Mouse (Mus musculus) neural tube, embryonic 15.5 days (tissue): ENCODE data around the gene Gm11444. TPM values are rescaled to one million over a fixed set of nuclear protein-coding genes. Genes with fewer than 3 reads are reported as not detected.

Experiments used
- ATAC-seq: fragments of 200-750 bp; cut with Nextera tagmentation; 2 replicates; pipeline ENCODE4 v1.8.0; 2017; ENCODE audit warnings: mild to moderate bottlenecking, moderate TSS enrichment, moderate library complexity; ENCODE audit not compliant: low FRiP score
- H3K27ac ChIP-seq: fragments of 300-500 bp; sonication (generic); replicated peaks from 2 replicates; pipeline ENCODE4 v1.5.1; 2015; ENCODE audit warnings: mild to moderate bottlenecking, inconsistent platforms
- H3K27me3 ChIP-seq: fragments of 300-500 bp; sonication (generic); replicated peaks from 2 replicates; pipeline ENCODE4 v1.6.1; 2015; ENCODE audit warnings: inconsistent platforms
- H3K36me3 ChIP-seq: fragments of 300-500 bp; sonication (generic); 2 replicates; pipeline ENCODE4 v1.6.1; 2015; ENCODE audit warnings: inconsistent platforms
- H3K4me1 ChIP-seq: fragments of 300-500 bp; sonication (generic); 2 replicates; pipeline ENCODE4 v1.6.1; 2015; ENCODE audit warnings: inconsistent platforms
- H3K4me2 ChIP-seq: fragments of 300-500 bp; sonication (generic); 2 replicates; pipeline ENCODE4 v1.6.1; 2015; ENCODE audit warnings: inconsistent platforms, mild to moderate bottlenecking, moderate library complexity
- H3K4me3 ChIP-seq: fragments of 300-500 bp; sonication (generic); replicated peaks from 2 replicates; pipeline ENCODE4 v1.5.1; 2015; ENCODE audit warnings: mild to moderate bottlenecking, inconsistent platforms
- H3K9ac ChIP-seq: fragments of 300-500 bp; sonication (generic); replicated peaks from 2 replicates; pipeline ENCODE4 v1.6.1; 2015; ENCODE audit warnings: mild to moderate bottlenecking, inconsistent platforms
- H3K9me3 ChIP-seq: fragments of 300-500 bp; sonication (generic); replicated peaks from 2 replicates; pipeline ENCODE4 v1.6.1; 2016; ENCODE audit warnings: inconsistent platforms
- WGBS: fragments of 180-500 bp; shearing (Covaris S2); methylation state at CpG from one replicate; pipeline ENCODE4 v1.1.7; 2015; ENCODE audit warnings: mixed read lengths; 5-methylcytosine and 5-hydroxymethylcytosine counted together
- polyA plus RNA-seq: library from polyadenylated mRNA; unstranded; fragments of >200 nt; fragmentation: Nextera tagmentation; extraction: Ambion mirVana; gene quantifications from 2 replicates; pipeline ENCODE4 v1.2.1, GENCODE M21; 2015

Gene Gm11444
- polyA plus RNA-seq, result not detected in 2 replicates

DNA sequence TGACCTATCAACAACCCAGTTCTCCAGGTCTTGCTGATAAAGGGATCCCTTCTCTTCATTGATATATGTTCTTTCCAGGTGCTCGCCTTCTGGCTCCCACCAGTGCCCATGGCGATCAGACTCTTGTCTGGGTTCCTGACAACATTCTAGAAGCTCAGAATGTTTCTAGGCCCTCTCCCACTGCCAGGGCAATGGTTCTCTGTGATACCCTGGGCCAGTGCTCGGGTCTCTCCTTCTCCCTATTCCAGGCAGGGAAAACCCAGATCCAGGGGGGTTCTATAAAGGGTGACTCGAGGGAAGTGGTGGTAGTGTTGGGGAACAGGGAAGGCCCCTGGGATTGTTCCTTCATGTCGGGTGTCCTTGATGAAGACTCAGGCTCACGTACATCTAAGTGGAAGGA lies at the start of gene Gm11444:
TSS of gene Gm11444 (minus strand) at position 101 of the 400 bp plus-strand sequence.
- Histone ChIP-seq H3K9ac (no peak within 1 kb of the TSS), H3K9me3 (no peaks in the 10 kb centered on the region), H3K27me3 (peaks cover 28% of the 10 kb centered on the region), H3K4me1 (no peaks in the 10 kb centered on the region), H3K4me3 (peak within 1 kb of the TSS; percentile 35; the same call in 1 of the 2 replicates), H3K27ac (no peak within 1 kb of the TSS), H3K4me2 (peak within 1 kb of the TSS; percentile 61), H3K36me3 (no peaks in the 10 kb centered on the region)
- no peak for ATAC-seq
- WGBS, result 81% methylated on average over 6 of the region's 6 CpGs

DNA sequence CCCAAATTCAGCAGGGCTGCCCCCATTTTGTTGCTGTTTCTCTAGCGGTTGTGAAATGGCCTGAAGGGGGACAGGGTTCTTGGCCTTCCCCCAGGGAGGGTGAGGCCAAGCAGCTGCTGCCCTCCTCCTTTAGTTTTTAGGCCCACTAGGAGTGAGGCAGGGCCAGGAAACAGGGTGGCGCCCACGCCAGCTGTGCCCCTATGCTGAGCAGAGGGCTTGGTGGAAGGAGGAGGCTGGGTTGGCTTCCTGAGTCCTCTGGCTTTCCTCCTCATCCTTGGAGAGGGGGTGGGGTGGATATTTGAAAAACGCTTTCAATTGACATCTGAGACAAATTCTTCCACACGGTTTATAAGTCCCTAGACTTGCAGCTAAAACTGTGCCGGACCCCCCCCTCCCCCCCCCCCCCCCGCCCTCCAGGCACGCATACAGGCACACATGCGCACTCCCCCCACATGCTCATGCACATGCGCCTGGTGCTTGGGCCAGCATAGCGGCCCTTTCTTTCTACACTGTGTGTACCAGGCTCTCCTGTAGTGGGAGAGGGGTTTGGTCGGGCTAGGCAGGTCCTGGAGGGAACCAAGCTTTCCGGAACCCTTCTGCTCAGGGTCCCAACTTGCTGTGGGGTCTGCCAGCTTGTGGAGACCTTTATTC lies 46.3 kb upstream of the Gm11444 start:
- Histone ChIP-seq H3K36me3 (no peaks in the 10 kb centered on the region), H3K27me3 (peaks cover 94% of the 10 kb centered on the region), H3K4me1 (peaks cover 9% of the 10 kb centered on the region), H3K9ac (no peak overlapping the region), H3K4me2 (no peak overlapping the region), H3K9me3 (no peaks in the 10 kb centered on the region), H3K27ac (no peak overlapping the region), H3K4me3 (no peak overlapping the region)
- no peak for ATAC-seq
- 33% methylated on average over 10 of the region's 13 CpGs for WGBS

DNA sequence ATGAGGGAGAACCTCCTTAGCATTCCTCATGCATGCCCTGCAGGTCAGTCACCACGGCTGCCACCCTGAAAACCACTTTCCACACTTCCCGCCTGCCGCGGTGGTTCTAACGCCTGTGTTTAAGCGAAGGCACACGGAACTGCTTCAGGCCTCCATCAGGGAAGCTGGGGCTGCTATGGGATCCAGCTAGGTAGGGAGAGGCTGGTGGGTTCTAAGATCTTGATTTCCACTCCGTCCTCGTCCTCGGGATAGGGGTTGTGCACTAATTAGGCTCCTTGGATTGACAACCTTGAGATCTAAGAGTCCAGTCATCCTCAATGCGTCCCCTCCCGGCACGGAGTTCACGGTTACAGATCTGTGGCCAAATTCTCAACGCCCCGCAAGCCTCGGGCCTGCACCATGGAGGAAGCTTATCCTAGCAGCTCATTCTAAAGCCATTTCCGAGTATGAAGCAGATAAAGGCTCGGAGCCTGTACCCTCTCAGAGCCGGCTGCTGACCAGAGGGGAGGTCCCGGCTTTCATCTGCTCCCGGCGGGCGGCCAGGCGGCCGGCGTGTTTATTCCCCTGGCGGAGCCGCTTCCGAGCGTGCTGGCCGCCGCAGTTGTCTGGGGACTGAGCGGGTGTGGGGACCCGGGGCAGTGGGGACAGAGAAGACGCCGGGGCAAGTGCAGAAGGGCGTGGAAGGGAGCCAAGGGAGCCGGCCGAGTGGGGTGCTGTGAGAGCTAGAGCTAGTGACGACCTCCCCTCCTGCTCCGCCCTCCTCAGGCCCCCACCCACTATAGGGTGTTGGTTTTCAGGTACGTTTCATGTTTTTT lies 44.8 kb upstream of the Gm11444 start:
- 2% methylated on average over 43 of the region's 43 CpGs for WGBS
- peak overlapping the region; percentile 17; the same call in 1 of the 2 replicates for H3K4me3 ChIP-seq
- peak overlapping the region; percentile 48 for H3K4me2 ChIP-seq
- H3K9ac ChIP-seq, result no peak overlapping the region
- no peak overlapping the region for H3K27ac ChIP-seq
- peaks cover 94% of the 10 kb centered on the region for H3K27me3 ChIP-seq
- ATAC-seq, result no peak
- H3K4me1 ChIP-seq, result peaks cover 9% of the 10 kb centered on the region
- H3K36me3 ChIP-seq, result no peaks in the 10 kb centered on the region
- H3K9me3 ChIP-seq, result no peaks in the 10 kb centered on the region

DNA sequence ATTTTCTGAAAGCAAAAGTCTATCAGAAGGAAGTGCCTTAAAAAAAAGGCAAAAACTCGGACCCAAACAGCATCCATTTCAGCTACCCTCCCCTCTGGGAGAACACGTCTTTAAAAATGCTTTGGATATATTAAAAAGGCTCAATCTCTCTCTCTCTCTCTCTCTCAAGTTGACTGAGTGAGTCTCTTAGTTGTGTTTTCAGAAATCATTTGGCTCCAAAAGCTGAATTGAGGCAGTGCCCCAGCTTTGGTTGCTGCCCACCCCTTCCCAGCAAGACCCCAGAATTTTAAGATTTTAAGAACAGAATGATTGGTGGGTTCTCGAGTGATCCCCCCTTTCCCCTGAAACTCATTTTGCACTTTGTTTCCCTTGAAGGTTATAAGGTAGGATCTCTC lies 44.0 kb upstream of the Gm11444 start:
- Histone ChIP-seq H3K9me3 (no peaks in the 10 kb centered on the region), H3K4me1 (peaks cover 9% of the 10 kb centered on the region), H3K27me3 (peaks cover 97% of the 10 kb centered on the region), H3K4me3 (no peak overlapping the region), H3K9ac (no peak overlapping the region), H3K4me2 (no peak overlapping the region), H3K27ac (no peak overlapping the region), H3K36me3 (no peaks in the 10 kb centered on the region)
- 4% methylated on average over 3 of the region's 3 CpGs for WGBS
- ATAC-seq, result no peak

DNA sequence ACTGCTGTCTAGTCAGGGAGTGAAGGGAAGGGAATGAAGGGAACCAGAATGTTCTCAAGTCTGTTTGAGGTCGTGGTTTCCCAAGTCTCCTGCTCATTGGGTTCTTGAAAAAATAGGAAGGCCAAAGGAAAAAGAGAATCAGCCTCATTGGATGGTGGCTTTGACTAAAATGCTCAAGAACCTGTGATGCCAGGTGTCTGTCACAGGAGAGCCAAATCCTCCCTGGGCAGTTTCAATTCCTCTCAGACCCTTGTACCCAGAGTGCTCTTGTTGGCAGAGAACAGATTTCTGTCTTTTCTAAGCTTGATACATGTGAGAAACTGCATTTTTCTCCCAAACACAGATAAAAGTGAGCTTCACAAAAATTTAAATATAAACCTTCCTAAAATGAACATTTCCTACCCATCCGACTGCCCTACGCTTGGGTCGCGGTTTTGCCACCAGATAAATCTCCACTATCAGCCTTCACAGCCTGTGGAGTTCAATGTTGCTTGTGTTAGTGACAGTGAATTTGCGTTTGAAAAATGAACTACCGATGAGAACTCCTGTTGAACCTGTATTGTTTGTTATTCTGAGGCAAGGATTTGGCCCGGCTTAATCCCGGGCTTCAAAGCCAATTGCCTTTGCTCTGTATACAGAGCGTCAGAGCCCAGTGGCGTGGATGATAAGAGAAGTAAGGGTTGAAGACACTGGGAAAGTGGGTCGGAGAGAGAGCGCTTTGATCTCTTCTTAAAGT lies 43.4 kb upstream of the Gm11444 start:
- peaks cover 99% of the 10 kb centered on the region for H3K27me3 ChIP-seq
- no peak overlapping the region for H3K9ac ChIP-seq
- no peak overlapping the region for H3K27ac ChIP-seq
- H3K4me3 ChIP-seq, result no peak overlapping the region
- no peak for ATAC-seq
- no peaks in the 10 kb centered on the region for H3K9me3 ChIP-seq
- H3K4me2 ChIP-seq, result no peak overlapping the region
- WGBS, result 3% methylated on average over 13 of the region's 13 CpGs
- H3K4me1 ChIP-seq, result peaks cover 10% of the 10 kb centered on the region
- no peaks in the 10 kb centered on the region for H3K36me3 ChIP-seq

DNA sequence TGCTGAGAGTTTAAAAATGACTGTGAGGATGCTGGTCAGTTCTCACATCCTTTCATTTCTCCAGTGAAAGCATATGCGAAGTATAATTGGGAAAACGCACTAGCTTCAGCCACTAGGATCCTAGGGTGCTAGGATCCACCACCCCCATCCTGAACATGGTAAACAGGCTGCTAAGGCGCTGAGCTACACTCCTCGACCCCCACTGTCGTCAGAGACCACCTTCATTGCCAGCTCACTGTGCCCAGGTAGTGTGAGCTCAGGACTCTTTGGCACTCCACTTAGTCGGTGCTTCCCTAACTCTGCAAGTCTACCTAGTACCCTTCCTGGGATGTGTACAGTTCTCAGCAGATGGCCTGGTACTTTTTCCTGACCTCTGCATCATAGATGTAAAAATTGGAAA lies 42.6 kb upstream of the Gm11444 start:
- H3K9me3 ChIP-seq, result no peaks in the 10 kb centered on the region
- no peaks in the 10 kb centered on the region for H3K36me3 ChIP-seq
- ATAC-seq, result no peak
- H3K27ac ChIP-seq, result no peak overlapping the region
- H3K9ac ChIP-seq, result no peak overlapping the region
- H3K4me3 ChIP-seq, result no peak overlapping the region
- WGBS, result 1% methylated on average over 6 of the region's 6 CpGs
- H3K4me2 ChIP-seq, result no peak overlapping the region
- H3K4me1 ChIP-seq, result peaks cover 15% of the 10 kb centered on the region
- H3K27me3 ChIP-seq, result peaks cover 99% of the 10 kb centered on the region

DNA sequence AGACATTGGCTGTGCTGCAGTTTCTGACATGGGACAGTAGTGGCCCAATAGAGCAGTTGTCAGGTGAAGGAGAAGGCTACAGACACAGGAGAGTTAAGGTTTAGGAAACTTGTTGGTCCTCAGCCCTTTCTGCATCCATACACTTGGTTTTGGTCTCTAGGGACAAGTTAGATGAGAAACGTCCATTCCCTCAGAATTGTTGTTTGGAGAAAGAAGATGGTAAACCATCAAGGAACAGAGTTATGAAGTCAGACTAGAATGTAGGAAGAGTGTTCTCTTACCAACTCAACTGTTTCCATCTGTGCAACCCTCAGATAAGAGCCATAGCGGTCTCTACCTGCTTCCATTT lies 41.5 kb upstream of the Gm11444 start:
- WGBS, result 2% methylated on average over 2 of the region's 2 CpGs
- no peak for ATAC-seq

DNA sequence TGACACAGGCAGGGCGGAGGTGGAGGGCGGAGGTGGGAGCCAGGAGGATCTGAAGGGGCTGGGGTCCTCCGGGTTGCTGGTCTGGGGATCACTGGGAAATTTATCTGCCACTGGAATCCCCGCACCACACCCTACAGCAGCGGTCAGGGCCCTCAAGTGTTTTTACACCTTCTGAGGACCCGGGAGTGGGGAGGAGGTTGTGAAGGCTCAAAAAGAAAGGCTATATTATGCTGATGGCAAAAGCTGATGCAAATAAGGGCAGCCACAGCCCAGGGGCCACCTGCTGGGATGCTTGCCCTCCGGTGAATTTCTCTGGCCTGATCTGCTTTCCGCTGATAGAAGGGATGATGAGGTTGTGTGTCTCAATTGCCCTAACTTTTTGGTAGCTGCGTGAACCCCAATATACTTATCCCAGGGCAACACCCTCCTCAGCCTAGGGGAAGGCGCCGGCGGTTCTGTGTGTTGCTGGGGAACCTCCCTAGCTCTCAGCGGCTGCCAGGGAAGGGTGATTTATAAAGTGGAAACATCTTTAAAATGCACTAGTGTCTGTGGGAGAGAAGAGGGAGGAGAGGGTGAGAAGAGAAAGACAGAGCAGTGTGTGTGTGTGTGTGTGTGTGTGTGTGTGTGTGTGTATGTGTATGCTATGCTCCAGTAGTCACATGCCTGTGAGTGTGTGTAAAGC lies 41.0 kb upstream of the Gm11444 start:
- WGBS, result under 1% methylated on average over 13 of the region's 13 CpGs
- no peak for ATAC-seq

More for the DNA sequence above, 41.5 kb upstream of the Gm11444 start:
- Histone ChIP-seq H3K4me1 (peaks cover 15% of the 10 kb centered on the region), H3K36me3 (no peaks in the 10 kb centered on the region), H3K27ac (no peak overlapping the region), H3K9me3 (no peaks in the 10 kb centered on the region), H3K4me3 (no peak overlapping the region), H3K27me3 (peaks cover 94% of the 10 kb centered on the region), H3K9ac (no peak overlapping the region), H3K4me2 (no peak overlapping the region)

DNA sequence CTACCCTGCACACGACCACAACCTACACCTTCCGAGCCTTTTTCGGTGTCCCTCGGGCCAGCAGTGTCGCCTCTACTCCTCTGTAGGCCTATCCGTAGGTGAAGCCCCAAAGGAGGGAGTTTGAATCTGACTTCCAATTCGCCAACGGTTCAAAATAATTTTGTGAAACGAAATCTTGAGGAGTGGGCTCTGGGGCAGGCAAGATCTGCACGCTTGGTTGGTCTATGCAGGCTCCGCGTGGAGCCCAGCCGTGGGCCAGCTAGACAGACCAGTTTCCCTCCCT lies 40.4 kb upstream of the Gm11444 start:
- Histone ChIP-seq H3K36me3 (no peaks in the 10 kb centered on the region), H3K9ac (no peak overlapping the region), H3K4me2 (no peak overlapping the region), H3K4me1 (peaks cover 15% of the 10 kb centered on the region), H3K4me3 (no peak overlapping the region), H3K27me3 (peaks cover 94% of the 10 kb centered on the region), H3K27ac (no peak overlapping the region), H3K9me3 (no peaks in the 10 kb centered on the region)
- ATAC-seq, result no peak
- WGBS, result 1% methylated on average over 13 of the region's 13 CpGs

More for the DNA sequence above, 41.0 kb upstream of the Gm11444 start:
- Histone ChIP-seq H3K9me3 (no peaks in the 10 kb centered on the region), H3K27ac (no peak overlapping the region), H3K27me3 (peaks cover 94% of the 10 kb centered on the region), H3K9ac (no peak overlapping the region), H3K4me3 (no peak overlapping the region), H3K36me3 (no peaks in the 10 kb centered on the region), H3K4me1 (peaks cover 15% of the 10 kb centered on the region), H3K4me2 (no peak overlapping the region)

DNA sequence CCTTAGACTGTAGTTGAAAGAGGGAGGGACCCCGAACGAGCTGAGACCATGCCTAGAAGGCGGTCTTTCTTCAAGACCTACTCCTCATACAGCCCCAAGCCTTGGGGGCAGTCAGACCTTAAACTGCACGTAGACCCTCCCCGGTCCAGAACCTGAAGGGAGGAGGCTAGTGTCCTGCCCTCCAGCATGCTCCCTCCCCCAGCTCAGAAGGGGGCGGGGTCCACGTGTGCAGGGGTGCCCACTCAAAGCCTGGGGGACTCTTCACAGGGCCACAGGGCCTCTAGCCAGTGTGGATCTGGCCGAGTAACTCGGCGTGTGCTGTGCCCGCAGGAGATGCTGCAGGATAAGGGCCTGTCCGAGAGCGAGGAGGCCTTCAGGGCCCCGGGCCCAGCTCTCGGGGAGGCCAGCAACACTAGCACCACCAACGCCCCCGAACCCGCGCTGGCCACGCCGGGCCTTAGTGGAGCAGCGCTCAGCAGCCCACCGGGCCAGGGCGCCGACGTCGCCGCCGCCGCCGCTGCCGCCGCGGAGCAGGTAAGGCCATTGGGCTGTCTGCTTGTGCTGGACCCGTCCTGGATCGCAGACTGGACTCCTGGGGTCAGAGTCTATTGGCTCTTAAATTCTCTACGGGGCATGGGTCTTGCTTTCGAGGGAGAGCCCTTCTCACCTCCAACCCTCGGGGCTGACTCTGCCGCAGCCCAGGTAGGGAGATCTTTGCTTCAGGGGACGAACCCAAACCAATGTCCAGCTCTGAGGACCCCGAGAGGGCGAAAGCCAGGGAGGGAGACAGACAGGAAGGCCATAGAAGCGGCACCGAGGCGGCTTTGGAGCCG lies 39.8 kb upstream of the Gm11444 start:
- no peak overlapping the region for H3K9ac ChIP-seq
- H3K27ac ChIP-seq, result no peak overlapping the region
- H3K4me1 ChIP-seq, result peaks cover 10% of the 10 kb centered on the region
- 3% methylated on average over 47 of the region's 47 CpGs for WGBS
- H3K27me3 ChIP-seq, result peaks cover 94% of the 10 kb centered on the region
- no peaks in the 10 kb centered on the region for H3K36me3 ChIP-seq
- H3K4me2 ChIP-seq, result no peak overlapping the region
- no peak overlapping the region for H3K4me3 ChIP-seq
- ATAC-seq, result no peak
- no peaks in the 10 kb centered on the region for H3K9me3 ChIP-seq
